Mouse (Mus musculus) kidney, adult 11 months (tissue): ENCODE measurements around the gene Arid3a.

Experiments used
- DNase-seq: peaks from one replicate; pipeline ENCODE4 v3.0.0; 2022

Arid3a gene

DNA sequence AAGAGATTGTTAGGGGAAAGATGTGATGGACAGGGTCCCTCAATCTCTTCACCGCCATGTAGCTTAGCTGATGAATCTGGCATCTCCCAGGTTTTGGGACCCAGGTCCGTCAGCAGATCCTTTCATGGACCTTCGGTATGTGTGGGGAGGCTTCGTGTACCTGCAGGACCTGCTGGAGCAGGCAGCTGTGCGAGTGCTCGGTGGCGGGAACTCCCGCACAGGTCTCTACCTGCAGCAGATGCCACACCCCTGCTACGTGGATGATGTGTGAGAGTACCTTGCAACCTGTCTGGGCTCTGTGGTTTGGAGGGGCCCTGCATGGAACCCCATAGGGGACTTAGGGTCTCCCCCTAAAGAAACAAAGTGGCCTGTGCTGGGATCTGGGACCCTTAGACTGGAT is 75.1 kb downstream of the Arid3a start:
- no peak for DNase-seq

- no peak for DNase-seq
Observed at GRCm38 (mm10) chr10:80002829-80003228, 76.0 kb downstream of the Arid3a start.

GRCm38 (mm10) chr10:80003374-80004232 is 76.8 kb downstream of the Arid3a start:
- no peak for DNase-seq

GRCm38 (mm10) chr10:80004233-80004705 is 77.4 kb downstream of the Arid3a start:
- no peak for DNase-seq
